Mouse (Mus musculus): Measurements from ENCODE around the gene Fyco1.

The Fyco1 gene

DNA sequence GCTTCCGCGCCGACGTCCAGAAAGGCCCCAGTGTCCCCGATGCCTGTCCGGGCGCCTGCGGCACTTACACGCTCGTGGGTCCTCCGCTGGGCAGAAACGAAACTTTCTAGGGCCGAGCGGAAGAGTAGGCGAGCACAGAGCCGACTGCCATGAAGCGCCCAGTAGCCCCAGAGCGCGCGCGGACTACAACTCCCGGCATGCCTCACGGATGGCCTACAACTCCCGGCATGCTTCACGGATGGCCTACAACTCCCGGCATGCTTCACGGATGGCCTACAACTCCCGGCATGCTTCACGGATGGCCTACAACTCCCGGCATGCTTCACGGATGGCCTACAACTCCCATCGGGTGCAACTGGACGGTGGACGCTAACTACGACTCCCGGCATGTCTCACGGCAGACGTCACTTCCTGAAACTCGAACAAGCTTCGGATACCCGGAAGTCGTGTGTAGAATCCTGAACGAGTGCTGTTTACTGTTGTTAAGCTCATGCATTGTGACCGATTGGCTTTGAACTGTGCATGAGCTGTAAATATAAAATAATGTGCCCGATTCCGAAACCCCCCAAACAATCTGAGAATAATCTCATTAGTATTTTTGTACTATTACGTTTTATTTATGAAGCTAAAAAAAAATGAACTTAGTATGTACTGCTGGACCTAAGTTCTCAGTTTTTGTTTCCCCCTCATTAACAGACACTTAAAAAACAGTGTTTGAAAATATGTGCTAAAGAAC is at the start of gene Fyco1:
Gene Fyco1, minus strand, starts transcription at position 187 of the 736 bp plus-strand sequence.
- peak; percentile 92 to 94 for DNase-seq

DNA sequence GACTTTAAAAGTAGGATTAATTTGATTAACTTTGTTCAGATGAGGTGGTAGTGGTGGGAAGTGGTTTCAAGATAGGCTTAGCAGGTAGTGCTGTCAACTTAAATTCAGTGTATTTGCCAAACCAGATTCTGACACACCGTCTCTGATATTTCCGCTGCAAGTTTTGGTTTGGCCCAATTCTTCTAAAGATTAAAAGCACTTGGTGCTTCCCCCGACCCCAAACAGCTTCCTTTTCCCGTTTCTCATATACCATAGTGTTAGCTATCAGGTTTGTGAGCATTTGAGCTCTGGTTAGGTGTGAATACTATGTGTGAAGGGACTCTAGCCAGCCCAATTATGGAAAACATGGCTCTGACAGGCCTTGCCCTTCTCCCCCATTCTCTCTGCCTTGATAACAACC is 20.4 kb upstream of the Fyco1 start:
- DNase-seq, result no peak

DNA sequence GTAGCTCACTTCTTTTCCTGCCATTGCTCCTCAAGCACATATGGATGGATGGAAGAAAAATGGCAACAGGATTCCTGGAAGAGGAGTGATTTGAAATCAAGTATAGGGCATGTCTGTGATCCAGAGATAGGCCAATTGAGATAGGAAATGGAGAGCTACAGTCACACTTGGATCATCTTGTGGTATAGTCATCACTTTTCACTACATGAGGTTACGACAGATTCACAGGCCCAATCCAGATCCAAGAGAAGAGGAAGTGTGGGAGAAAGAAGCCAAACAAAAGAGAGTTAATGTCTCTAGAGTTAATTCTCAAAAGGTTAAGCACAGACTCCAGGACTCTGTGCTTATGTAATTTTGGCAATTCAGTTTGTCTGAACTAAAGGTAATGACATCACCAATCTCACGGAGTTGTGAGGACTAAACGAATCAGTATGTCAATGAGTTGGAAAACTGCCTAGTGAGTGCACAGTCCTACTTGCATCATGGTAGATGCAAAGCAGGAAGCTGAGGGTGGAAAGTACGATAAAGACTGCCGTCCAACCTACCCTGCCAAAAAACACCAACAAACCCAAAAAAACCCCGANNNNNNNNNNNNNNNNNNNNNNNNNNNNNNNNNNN is 17.6 kb upstream of the Fyco1 start:
- no peak for DNase-seq

DNA sequence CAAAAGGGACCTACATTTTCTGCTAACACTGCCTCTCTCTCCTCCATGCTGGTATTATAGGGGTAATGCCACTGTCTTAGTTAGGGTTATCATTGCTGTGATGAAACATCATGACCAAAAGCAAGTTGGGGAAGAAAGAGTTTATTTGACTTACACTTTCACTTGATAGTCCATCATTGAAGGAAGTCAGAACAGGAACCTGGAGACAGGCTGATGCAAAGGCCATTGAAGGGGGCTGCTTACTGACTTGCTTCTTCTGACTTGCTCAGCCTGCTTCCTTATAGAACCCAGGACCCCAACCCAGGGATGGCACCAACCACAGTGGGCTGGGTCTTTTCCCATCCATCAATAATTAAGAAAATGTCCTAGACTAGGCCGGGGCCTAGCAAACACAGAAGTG is 11.9 kb upstream of the Fyco1 start:
- DNase-seq, result no peak

DNA sequence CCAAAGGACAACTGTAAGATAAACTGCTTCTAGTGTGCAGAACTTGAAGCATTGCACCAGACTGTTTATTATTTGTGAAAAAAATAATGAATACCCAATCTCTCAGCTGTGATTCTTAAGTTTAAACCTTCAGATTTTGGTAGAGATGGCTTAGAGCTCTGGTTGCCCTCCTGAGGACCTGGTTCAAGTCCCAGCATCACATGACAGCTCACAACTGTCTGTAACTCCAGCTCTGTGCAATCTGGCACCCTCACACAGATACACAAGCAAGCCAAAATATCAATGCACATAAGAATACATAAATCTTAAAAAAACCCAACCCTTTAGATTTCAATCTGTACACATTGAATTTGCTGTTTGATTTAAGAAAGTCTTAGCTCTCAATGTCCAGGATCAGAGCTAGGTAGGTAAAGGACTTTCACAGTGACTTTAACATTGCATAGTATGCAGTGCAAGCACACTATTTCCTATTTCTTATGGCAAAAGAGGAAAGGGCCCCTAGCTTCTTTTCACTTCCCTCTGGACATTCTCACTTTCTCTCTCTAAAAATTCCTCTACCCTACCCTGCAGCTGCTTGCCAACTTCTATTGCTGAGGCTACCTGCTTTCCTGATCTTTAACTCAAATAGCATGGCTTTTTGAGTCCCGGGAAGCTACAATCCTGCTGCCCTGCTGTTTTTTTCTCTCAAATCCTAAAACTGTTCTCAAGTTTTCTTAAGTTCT is 11.4 kb upstream of the Fyco1 start:
- no peak for DNase-seq

DNA sequence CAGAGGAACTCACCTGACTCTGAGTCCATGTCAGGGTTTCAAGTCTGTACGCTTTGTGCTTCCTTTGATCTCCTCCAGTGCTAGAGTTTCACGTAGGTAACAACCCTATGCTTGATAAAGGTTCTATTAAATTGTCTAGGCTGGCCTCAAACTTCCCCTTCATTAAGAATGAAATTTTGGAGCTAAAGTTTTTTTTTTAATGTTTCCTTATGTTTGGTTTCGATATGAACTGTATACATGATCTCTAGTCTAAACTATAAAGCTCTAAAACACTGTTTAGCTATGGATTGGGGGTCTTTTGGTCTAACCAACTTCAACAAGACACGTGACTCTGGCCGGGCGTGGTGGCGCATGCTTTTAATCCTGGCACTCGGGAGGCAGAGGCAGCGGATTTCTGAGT is 10.2 kb upstream of the Fyco1 start, which contains the start of gene Xcr1:
Gene Xcr1, minus strand, starts transcription at position 101 of the 400 bp plus-strand sequence.
- no peak for DNase-seq

DNA sequence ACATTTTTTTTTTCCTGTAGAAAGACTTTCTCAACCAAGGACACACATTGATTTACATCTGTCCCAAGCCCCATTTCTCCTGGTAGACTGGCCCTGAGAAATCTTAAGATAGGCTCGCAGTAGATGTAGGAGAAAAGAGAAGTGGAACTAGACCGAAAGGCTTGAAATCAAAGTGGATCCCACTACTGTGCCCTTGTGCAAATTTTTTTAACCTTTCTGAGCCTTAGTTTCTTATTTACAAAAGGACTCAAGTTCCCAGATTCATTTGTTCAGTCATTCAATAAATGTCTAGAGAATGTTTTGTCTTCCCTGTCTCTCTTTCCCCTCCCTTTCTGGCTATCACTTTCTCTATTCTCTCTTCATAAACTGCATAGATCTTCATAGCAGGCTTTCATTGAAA is 5.1 kb upstream of the Fyco1 start:
- no peak for DNase-seq

DNA sequence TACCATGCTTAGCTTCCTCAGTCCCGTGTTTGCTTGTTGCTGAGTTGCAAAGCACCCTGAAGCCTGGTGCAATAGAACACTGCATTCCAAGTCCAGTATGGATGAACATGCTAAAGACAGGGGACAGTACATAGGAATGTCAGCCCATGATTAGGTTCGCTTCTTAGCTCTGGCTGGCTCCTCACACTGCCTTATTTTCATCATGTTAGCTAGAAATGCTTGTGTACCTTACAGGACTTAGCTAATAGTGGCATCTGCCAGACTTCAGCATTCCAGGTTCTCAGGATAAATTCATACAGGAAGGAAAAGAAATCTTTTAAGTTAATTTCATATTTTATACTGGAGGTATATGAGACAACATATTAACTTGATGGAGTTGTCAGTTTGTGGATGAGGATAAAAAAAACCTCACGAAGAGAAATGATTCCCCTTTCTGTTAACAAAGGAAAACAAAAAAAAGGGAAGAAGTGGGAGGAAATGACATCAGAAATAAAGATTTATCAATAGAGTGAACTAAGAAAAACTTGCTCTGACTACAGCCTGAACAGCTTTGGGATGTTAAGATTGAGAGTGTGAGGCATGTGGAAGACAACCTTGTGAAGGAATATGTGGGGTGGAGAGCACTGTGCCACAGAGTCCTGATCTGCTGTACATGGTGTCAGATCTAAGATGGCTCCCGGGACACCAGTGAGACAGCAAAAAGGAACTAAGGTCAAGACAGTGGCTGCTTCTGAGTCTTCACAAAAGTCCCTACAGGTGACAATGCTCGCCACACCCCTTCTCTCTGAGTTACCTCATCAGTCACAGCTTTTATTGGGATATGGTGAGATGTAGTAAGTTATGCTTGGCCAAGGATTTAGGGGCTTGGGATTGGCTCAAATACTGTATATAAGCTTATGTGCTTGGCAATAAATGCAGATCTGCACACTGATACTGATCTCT is 1.0 kb upstream of the Fyco1 start:
- DNase-seq, result peak in 1 of 2 experiments; percentile 13

DNA sequence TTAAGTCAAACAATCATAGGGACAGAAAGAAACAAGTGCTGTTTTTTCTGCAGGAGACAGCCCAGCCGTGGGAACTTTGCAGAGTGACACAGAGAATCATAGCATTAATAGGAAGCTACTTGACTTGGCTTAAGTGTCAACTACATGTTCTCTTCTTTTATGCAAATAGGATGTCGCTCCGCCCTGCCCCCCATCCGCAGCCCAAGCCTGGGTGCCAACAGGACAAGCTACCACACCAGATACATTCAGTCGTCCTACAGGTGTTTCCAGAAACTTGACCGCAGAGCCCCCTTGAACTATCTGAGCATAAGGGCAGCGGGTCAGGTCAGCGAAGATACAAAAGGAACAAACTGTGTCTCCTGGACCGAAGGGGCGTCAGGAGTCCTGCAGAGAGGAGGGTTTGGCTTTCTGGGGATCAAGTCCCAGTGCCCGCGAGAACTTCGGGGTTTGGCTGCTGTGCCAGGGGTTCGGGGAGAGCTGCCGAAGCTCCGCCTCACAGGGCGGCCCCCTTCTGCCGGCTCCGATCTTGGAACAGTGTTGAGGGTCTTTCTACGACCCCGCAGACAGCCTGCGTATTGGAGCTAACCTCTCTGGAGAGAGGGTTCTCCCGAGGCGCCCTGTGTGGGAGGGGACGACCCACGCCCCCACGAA is 512 bp downstream of the Fyco1 start:
- peak; percentile 33 to 48 for DNase-seq

DNA sequence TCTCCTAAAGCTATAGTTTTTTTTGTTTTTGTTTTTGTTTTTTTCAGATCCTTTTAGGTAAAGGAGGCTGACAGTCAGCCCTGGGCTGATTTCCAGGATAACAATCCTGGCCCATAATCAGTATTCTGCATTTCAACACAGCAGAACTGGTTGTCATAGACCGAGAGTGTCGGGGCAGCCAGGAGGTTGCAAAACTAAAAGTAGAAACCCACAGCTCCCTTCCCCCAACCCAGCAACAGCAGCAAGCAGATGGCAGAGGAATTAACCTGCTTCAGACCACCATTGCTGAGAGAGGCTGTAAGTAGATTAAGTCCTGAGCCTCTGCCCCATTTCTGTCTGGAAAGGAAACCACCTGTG is 1.0 kb downstream of the Fyco1 start:
- DNase-seq, result peak; percentile 13 to 16

DNA sequence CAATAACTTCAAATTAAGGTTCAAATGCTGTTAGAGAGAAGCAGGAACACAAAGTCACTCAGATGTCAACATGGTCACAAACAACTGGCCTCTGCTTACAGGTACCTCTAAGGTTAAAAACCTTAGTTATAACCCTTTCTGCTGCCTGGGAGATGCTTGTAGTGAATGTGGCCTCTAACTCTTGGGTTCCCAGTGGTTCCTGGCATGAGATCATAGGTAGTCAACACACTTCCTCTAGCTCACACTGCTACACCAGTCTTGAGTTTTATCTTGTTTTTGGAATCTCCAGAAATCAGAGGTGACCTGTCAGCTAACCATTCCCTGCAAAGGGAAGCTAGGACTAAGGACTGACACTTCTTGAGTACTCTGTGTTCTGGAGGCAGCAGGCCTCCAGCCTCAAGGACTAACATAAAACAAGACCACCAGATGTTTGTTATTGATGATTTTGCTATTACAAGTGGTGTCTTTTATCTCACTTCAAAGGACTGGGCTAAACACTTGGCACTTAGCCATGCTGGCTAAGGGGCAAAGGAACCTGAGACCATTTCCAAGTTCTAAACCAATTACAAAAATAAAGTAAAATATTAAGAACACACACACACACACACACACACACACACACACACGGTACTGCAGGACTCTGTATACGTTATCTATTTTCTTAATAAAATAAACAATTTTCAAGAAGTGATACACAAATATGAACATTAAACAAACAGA is 1.6 kb downstream of the Fyco1 start:
- peak in 1 of 2 experiments; percentile 20 for DNase-seq

DNA sequence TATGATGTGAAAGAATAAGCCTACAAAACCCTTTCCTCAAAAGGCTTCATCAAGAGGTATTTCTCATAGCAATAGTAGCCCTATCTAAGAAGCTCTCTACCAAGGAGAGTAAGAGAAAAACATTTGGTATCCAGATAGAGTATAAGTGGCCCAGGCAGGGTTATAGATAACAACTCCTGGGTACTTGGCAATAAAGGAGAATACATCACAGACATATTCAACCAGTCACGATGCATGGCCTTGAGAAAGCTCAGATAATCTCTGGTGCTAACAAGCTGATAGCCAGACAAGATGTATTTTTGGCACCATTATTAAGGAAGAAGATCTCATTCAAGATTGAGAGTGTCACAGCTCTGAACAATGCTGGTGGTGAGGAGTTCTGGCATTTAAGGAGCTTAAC is 5.2 kb downstream of the Fyco1 start:
- DNase-seq, result no peak

DNA sequence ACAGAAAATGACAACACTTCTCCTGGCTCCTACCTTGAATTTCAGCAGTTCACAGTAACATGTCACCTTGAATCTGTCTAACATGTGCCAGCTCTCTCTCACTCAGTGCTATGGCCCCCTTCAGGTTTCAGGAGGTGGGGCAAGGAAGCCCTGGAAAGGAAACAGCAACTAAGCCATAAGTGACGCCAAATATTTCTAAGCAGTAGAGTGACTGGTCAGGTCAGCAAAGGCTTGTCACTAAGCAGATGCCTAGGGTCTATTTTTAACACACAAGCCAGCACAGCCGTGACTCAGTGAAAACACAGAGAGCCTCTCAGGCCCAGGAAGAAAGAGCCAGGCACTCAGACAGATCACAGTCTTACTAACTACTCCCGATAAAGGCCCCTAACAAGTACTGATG is 6.6 kb downstream of the Fyco1 start:
- no peak for DNase-seq

DNA sequence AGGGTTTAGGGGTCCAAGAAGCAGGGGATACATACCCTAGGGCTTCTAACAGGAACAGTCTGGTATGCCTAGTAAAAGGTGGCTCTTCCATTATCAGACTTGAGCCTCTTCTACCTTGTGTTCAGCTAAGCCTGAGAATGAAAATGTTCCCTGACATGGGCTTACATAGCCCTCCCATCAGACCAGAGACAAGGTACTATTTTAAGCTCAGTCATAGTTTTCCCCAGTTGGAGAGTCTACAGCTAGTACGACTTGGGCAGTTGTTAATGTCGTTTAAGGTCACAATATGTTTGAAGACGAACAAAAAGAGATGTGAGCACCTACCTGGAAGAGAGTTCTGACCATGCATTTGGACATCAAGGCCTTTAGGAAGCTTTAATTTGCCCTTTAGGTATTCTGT is 7.2 kb downstream of the Fyco1 start:
- no peak for DNase-seq

DNA sequence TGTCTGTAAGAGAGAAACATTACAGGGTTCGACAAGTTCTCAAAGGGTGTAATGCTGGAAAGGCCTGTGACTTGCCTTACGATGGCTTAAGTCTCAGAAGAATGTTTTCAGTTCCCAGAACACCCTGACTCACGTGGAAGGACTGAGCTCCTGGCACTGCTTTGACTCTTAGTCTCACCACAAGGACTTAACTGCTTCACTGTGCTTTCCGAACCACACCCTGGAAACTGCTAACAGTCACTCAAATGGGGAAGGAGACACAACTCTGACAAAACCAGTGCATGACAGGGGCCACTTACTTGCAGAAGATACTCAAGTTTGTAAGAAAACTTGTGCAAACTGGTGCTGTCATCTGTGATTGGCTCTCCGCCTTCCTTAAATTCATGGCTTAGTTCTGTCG is 11.5 kb downstream of the Fyco1 start:
- no peak for DNase-seq

DNA sequence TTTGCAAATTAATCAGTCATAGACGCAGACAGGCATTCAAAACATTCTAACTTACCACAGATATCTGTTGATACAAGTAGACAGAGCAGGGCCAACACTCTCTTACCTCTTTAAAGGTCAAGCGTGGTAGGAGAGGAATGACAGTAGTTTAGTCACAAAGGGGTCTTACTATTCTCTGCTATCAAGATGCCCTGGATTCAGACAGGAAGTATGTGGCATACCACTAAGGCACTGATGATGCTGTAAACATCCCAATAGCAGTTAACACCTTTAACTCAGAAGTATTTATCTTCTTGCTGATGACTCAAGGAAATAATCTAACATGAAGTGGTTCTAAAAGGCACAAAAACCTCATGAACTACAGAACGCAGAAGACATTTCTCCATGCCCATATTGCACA is 15.8 kb downstream of the Fyco1 start:
- DNase-seq, result no peak

DNA sequence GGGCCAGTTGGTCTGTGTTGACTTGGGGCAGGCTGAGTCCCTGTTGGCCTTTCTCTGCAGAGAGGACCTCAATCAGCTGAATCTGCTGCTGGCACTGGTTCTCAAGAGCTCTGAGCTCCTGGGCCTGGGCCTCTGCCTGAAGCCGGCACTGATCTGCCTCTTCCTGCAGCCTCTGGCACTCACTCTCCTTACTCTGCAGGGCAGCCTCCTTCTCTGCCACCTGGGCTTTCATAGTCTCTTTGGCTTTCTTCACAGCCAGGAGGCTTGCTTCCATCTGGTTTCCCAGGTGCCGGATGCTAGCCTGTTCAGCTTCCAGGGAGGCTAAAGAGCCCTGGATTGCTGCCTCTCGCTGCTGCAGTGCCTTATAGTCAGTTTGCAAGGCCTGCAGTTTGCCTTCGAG is 22.8 kb downstream of the Fyco1 start:
- DNase-seq, result peak; percentile 74 to 80

DNA sequence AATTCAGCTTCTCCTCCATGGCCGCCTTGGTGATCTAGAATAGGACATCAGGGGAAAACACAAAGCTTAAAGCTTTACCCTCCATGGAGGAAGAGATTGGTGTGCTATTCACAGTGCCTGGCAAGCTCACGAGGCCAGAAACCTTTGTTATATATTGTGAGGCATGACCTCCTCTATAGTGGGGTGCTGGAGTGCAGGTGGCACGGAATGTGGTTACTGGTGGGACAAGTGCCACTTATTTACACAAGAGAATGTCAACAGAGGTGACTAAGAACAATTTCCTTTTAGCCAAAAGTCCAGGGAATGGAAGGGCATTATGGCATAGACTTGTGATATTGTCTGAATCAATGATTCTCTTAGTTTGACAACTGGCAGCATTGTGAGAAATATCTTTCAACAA is 25.1 kb downstream of the Fyco1 start:
- no peak for DNase-seq

DNA sequence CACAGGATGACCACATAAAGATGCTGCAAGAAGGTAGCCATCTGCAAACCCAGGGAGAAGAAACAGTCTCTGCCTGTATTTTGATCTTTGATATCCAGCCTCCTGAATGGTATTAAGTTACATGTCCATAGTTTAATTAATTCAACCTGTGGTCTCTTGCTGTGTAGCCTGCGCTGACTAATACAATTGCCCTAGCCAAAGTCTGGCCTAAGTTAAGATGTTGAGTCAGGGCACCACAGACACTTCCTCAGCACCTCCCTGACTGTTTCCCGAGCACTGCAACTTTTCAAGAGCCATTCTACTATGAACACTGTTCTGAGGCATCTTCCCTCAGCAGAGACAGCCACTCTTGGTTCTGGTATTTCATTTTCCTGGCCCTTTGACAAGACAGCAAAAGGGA is 33.1 kb downstream of the Fyco1 start:
- no peak for DNase-seq

DNA sequence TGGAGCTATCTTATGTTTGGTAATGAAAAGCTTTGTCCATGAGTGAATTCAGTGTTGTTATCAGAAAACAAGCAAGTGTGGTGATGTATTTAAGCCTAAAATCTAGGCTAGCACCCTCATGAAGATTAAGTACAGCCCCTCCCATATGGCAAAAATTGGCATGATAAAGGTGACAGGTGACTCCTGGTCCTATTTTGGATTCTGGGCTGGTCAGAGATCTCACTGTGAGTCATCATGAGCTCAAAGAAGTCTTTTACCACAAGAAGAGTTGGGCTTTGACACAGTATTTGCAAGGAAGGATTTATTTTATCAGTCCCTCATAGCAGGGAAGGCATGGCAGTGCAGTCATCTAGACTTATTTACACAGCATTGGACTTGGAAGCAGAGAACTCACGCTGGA is 35.7 kb downstream of the Fyco1 start:
- DNase-seq, result peak; percentile 12 to 36

DNA sequence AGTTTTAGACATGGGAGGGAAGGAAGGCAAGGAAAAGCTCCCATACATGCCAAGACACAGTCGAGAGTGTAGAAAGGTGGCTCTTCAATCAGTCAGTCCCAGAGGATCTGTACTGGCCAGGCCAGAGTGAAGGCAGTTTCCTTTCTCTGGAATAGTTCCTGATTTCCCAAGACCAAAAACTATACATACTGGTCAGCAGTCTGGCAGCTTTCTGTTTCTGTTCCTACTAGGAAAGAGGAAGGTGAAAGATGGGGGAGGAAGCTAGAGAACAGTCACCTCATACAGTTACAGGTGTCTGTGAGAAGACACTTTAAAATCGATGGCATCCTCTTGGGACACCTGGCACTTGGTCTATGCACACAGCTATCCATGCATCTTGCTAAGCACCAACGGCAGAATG is 36.3 kb downstream of the Fyco1 start:
- DNase-seq, result no peak

DNA sequence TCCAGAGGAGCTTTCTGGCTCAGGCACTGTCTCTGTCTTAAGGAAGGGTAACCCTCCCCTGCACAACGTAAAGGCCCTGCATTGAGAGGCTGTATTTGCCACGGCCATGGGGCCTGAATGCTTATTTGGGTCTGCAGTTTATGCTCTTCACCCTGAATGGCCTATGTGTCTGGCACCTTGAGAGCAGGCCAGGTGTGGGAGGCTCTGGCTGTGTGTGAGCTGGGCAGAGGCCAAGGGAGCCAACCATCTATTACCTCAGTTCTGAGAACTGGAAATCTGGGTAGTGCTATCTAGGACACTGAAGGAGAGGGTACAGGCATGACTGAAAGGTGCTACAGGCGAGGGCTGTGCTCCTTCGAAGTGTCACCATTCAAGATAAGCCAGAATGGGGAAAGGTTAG is 36.9 kb downstream of the Fyco1 start:
- peak; percentile 54 to 67 for DNase-seq

Measured in cerebellum, postnatal 25 days (tissue).